Mouse (Mus musculus): ENCODE measurements around the gene AU040320. TPM values are rescaled to one million over a fixed set of nuclear protein-coding genes. Genes with fewer than 3 reads are reported as not detected.

The AU040320 gene
- polyA plus RNA-seq, 1 experiment from 2014 or later: 29.8 TPM

GRCm38 (mm10) chr4:126739966-126740676 is 13.2 kb upstream of the AU040320 start:
- Histone ChIP-seq H3K9ac (no peak overlapping the region), H3K27me3 (replicated peaks) (peaks cover 50% of the 10 kb centered on the region), H3K4me2 (no peak overlapping the region), H3K4me1 (replicated peaks) (peaks cover 24% of the 10 kb centered on the region), H3K9me3 (replicated peaks) (no peaks in the 10 kb centered on the region), H3K27ac (ENCODE audit: poor library complexity, severe bottlenecking) (no peak overlapping the region), H3K36me3 (peaks cover 14% of the 10 kb centered on the region), H3K4me3 (no peak overlapping the region)
- no peak for ATAC-seq (ENCODE audit: insufficient number of reproducible peaks, low FRiP score)
- WGBS: 22% methylated on average over 10 of the region's 10 CpGs

- peak overlapping the region; percentile 50 for H3K4me2 ChIP-seq
- H3K4me3 ChIP-seq: no peak overlapping the region
- H3K9ac ChIP-seq: no peak overlapping the region
- H3K4me1 ChIP-seq (replicated peaks): peaks cover 14% of the 10 kb centered on the region; the same call in 1 of the 2 replicates
- H3K27ac ChIP-seq (ENCODE audit: poor library complexity, severe bottlenecking): no peak overlapping the region
- H3K27me3 ChIP-seq (replicated peaks): peaks cover 37% of the 10 kb centered on the region
- ATAC-seq (ENCODE audit: insufficient number of reproducible peaks, low FRiP score): peak; percentile 56; the same call in 1 of the 2 replicates
- peaks cover 27% of the 10 kb centered on the region for H3K36me3 ChIP-seq
- WGBS: 4% methylated on average over 12 of the region's 12 CpGs
- no peaks in the 10 kb centered on the region for H3K9me3 ChIP-seq (replicated peaks)
Observed at GRCm38 (mm10) chr4:126741448-126741847, 11.9 kb upstream of the AU040320 start.

- Histone ChIP-seq H3K9me3 (replicated peaks) (no peaks in the 10 kb centered on the region), H3K27ac (ENCODE audit: poor library complexity, severe bottlenecking) (no peak overlapping the region), H3K4me3 (no peak overlapping the region), H3K27me3 (replicated peaks) (peaks cover 21% of the 10 kb centered on the region), H3K36me3 (peaks cover 40% of the 10 kb centered on the region), H3K4me2 (no peak overlapping the region), H3K9ac (no peak overlapping the region), H3K4me1 (replicated peaks) (peaks cover 14% of the 10 kb centered on the region; the same call in 1 of the 2 replicates)
- no peak for ATAC-seq (ENCODE audit: insufficient number of reproducible peaks, low FRiP score)
- 40% methylated on average over 2 of the region's 2 CpGs for WGBS
Observed at GRCm38 (mm10) chr4:126742976-126743375, 10.4 kb upstream of the AU040320 start.

DNA sequence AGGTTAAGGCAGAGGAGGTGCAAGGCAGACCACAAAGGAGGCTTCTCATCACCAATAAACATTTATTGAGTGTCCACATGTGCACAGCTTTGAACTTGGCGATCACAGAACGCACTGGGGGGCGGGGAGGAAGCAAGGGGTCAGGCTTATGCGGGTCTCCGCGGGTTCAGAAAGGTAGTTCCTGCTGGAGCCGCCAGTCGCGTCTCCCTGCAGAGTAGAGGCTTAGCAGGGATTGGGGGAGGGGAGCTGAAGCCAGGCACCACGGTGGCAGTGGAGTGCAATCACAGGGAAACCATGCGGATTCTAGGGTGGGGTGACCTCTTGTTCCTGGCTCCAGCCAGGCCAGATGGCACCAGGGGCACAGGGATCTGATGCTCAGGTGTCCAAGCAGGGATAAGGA is 9.6 kb upstream of the AU040320 start:
- Histone ChIP-seq H3K9me3 (replicated peaks) (no peaks in the 10 kb centered on the region), H3K9ac (no peak overlapping the region), H3K4me3 (no peak overlapping the region), H3K27ac (ENCODE audit: poor library complexity, severe bottlenecking) (no peak overlapping the region), H3K4me1 (replicated peaks) (peaks cover 14% of the 10 kb centered on the region; the same call in 1 of the 2 replicates), H3K27me3 (replicated peaks) (peaks cover 14% of the 10 kb centered on the region), H3K36me3 (peaks cover 47% of the 10 kb centered on the region), H3K4me2 (no peak overlapping the region)
- ATAC-seq (ENCODE audit: insufficient number of reproducible peaks, low FRiP score): no peak
- 8% methylated on average over 11 of the region's 11 CpGs for WGBS

DNA sequence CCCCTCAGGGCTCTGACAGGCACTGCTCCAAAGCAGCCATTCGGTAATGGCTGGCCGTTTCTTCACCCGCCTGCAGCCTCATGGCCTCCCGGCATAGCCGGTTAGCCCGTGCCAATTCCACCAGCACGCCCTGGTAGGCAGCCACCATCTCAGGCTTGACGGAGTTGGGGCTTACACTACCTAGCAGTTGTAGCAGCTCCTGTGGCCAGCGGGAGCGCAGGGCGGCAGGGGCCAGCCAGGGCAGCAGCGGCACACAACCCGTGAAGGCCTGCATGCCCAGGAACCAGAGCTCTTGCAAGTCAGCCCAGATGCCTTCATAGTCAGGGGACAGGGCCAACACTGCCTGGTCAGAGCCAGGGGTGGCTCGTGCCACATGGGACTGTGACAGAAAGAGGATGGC is 8.5 kb upstream of the AU040320 start:
- H3K36me3 ChIP-seq: peaks cover 58% of the 10 kb centered on the region
- 87% methylated on average over 14 of the region's 14 CpGs for WGBS
- ATAC-seq (ENCODE audit: insufficient number of reproducible peaks, low FRiP score): no peak

DNA sequence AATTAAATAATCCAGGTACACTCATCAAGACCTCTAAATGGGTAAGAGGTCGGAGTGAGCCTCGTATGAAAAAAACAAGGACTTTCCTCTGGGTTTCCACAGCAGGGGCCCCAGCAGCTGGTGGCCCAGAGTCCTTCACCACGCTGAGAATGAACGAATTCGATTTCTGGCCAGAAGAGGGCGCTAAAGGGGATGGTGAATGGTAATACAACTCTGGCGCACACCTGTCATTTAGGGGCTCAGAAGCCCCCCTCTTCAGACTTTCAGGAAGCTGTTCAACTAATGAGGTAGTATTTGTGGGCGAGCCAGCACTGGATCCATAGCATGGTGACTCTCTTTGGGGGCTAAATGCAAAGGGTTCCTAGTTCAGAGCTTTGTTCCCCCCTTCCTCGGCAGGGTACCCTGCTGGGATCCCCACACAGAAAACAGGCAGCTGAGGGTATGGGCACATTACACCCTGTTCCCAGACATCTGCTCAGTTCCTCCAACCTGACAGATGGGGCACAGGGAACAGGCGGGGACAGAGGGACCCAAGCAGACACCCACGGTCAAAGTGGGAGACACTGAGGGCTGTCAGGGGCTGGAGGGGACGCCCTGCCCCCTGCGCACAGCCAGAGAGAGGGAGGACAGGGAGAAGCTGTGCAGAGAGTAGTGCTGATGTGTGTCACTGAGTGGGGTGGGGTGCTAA is 7.7 kb upstream of the AU040320 start:
- Histone ChIP-seq H3K9me3 (replicated peaks) (no peaks in the 10 kb centered on the region), H3K36me3 (peaks cover 67% of the 10 kb centered on the region), H3K4me3 (no peak overlapping the region), H3K27ac (ENCODE audit: poor library complexity, severe bottlenecking) (no peak overlapping the region), H3K27me3 (replicated peaks) (no peaks in the 10 kb centered on the region; the same call in 1 of the 2 replicates), H3K4me2 (no peak overlapping the region), H3K4me1 (replicated peaks) (peaks cover 26% of the 10 kb centered on the region), H3K9ac (no peak overlapping the region)
- ATAC-seq (ENCODE audit: insufficient number of reproducible peaks, low FRiP score): no peak
- 42% methylated on average over 13 of the region's 13 CpGs for WGBS

More for the DNA sequence above, 8.5 kb upstream of the AU040320 start:
- Histone ChIP-seq H3K4me3 (no peak overlapping the region), H3K27ac (ENCODE audit: poor library complexity, severe bottlenecking) (no peak overlapping the region), H3K27me3 (replicated peaks) (peaks cover 3% of the 10 kb centered on the region), H3K4me1 (replicated peaks) (peaks cover 19% of the 10 kb centered on the region), H3K9me3 (replicated peaks) (no peaks in the 10 kb centered on the region), H3K4me2 (no peak overlapping the region), H3K9ac (no peak overlapping the region)

- Histone ChIP-seq H3K9ac (no peak overlapping the region), H3K27ac (ENCODE audit: poor library complexity, severe bottlenecking) (no peak overlapping the region), H3K36me3 (peaks cover 70% of the 10 kb centered on the region), H3K4me2 (no peak overlapping the region), H3K4me1 (replicated peaks) (peaks cover 28% of the 10 kb centered on the region), H3K27me3 (replicated peaks) (no peaks in the 10 kb centered on the region; the same call in 1 of the 2 replicates), H3K4me3 (no peak overlapping the region), H3K9me3 (replicated peaks) (no peaks in the 10 kb centered on the region)
- 68% methylated on average over 10 of the region's 10 CpGs for whole genome bisulfite sequencing
- ATAC-seq (ENCODE audit: insufficient number of reproducible peaks, low FRiP score): no peak
Observed at GRCm38 (mm10) chr4:126746194-126746840, 7.0 kb upstream of the AU040320 start.

DNA sequence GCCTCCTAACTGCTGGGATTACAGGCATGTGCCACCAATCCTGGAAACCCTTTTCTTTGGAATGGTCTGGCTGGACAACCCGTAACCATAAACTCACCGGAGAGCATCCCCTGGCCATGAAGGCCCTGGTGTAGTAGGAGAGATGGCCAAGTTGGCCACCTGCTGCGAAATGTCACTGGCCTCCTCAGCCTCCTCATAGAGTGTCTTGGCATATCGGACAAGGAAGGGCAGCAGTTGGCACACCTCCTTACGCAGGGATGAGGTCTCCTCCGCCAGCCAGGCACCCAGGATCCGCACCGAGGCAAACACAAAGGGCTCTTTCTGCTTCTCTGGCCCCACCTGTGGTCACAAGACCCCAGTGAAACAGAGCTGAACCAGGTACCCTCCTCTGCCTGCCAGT is 5.0 kb upstream of the AU040320 start:
- ATAC-seq (ENCODE audit: insufficient number of reproducible peaks, low FRiP score): no peak
- Histone ChIP-seq H3K4me1 (replicated peaks) (peaks cover 37% of the 10 kb centered on the region), H3K9me3 (replicated peaks) (no peaks in the 10 kb centered on the region), H3K4me3 (no peak overlapping the region), H3K27me3 (replicated peaks) (no peaks in the 10 kb centered on the region; the same call in 1 of the 2 replicates), H3K27ac (ENCODE audit: poor library complexity, severe bottlenecking) (no peak overlapping the region), H3K9ac (no peak overlapping the region), H3K4me2 (no peak overlapping the region), H3K36me3 (peaks cover 70% of the 10 kb centered on the region)
- 93% methylated on average over 8 of the region's 8 CpGs for WGBS

DNA sequence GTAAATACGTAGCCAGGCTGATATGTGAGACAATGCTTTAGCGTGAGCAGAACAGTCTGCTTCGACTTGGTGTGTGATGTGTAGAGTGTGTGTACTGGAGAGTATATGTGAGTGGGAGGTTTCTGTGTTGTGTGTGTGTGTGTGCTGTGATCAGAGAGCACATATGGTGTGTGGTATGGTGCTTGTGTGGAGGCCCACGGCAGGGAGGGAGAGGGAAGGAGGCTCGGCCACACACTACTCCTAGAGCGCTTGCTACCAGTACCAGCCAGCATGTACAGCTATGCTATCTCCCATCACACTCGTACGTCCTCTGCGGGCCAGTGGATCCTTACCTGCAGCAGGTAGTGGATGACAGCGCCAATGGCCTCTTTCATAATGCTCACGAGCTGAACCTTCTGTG is 3.8 kb upstream of the AU040320 start:
- Histone ChIP-seq H3K9ac (no peak overlapping the region), H3K4me1 (replicated peaks) (peaks cover 31% of the 10 kb centered on the region), H3K9me3 (replicated peaks) (no peaks in the 10 kb centered on the region), H3K27ac (ENCODE audit: poor library complexity, severe bottlenecking) (no peak overlapping the region), H3K27me3 (replicated peaks) (no peaks in the 10 kb centered on the region; the same call in 1 of the 2 replicates), H3K4me3 (no peak overlapping the region), H3K36me3 (peaks cover 62% of the 10 kb centered on the region), H3K4me2 (no peak overlapping the region)
- WGBS: 89% methylated on average over 11 of the region's 11 CpGs
- ATAC-seq (ENCODE audit: insufficient number of reproducible peaks, low FRiP score): no peak

DNA sequence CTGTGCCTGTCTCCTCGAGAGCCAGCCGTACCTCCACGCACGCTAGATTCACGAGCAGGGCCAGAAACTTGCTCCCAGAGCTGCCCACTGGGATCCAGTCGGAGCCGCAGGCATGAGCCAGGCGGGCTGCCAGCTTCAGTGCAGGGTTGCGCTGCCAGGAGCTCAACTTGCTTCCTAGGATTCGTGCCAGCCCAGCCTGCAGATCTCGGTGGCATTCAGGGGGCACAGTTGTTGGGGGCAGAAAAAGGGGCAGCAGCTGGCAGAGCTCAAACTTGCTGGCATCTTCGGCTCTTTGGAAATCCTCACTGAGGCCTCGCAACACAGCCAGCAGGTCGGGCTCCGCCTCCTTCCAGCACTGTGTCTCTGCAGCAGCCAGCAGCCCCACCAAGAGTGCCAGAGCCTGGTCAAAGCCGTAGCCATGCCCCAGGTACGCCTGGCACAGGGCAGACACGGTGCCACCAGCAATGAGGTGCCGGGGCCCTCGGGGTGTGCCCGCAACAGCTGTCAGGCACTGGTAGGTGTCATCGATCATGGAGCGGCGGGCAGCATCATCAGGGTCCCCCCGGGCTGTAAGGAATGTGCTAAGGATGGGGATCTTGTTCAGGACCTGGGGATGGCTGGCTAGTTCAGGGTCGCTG is 3.2 kb upstream of the AU040320 start:
- WGBS: 87% methylated on average over 26 of the region's 26 CpGs
- no peak overlapping the region for H3K27ac ChIP-seq (ENCODE audit: poor library complexity, severe bottlenecking)
- no peaks in the 10 kb centered on the region for H3K27me3 ChIP-seq (replicated peaks)
- peaks cover 56% of the 10 kb centered on the region for H3K36me3 ChIP-seq
- no peak overlapping the region for H3K4me2 ChIP-seq
- no peaks in the 10 kb centered on the region for H3K9me3 ChIP-seq (replicated peaks)
- ATAC-seq (ENCODE audit: insufficient number of reproducible peaks, low FRiP score): no peak
- H3K9ac ChIP-seq: no peak overlapping the region
- H3K4me3 ChIP-seq: no peak overlapping the region
- H3K4me1 ChIP-seq (replicated peaks): peaks cover 34% of the 10 kb centered on the region

All from heart, embryonic 12.5 days (tissue).